Mouse (Mus musculus): ENCODE data around the gene Gm45808. TPM values are rescaled to one million over a fixed set of nuclear protein-coding genes. Genes with fewer than 3 reads are reported as not detected.

Gene Gm45808
- polyA plus RNA-seq, 1 experiment from 2014 or later: not detected

Small RNA genes lying within 50 kb of the gene (microRNA-seq; reads per million reads assigned to microRNA genes)
- gene Gm22133: not detected

Other genes starting within 250 kb of the Gm45808 start
- 1.7 and 12.4 TPM in 2 replicates for gene Cd37, start 247.7 kb downstream of the Gm45808 start, polyA plus RNA-seq (2015; fragmentation: Nextera tagmentation; extraction: Ambion mirVana)
- gene Slc6a16, start 245.7 kb downstream of the Gm45808 start, polyA plus RNA-seq (2015; fragmentation: Nextera tagmentation; extraction: Ambion mirVana): 0.67 and 0.78 TPM in 2 replicates
- gene Slc6a21, start 209.3 kb downstream of the Gm45808 start, polyA plus RNA-seq (2015; fragmentation: Nextera tagmentation; extraction: Ambion mirVana): not detected in 2 replicates
- gene Trpm4, start 153.0 kb downstream of the Gm45808 start, polyA plus RNA-seq (2015; fragmentation: Nextera tagmentation; extraction: Ambion mirVana): 9.4 and 12.0 TPM in 2 replicates
- 0.75 and 0.79 TPM in 2 replicates for gene Hrc, start 151.5 kb downstream of the Gm45808 start, polyA plus RNA-seq (2015; fragmentation: Nextera tagmentation; extraction: Ambion mirVana)
- gene Ppfia3, start 119.8 kb downstream of the Gm45808 start, polyA plus RNA-seq (2015; fragmentation: Nextera tagmentation; extraction: Ambion mirVana): 27.3 and 29.5 TPM in 2 replicates
- gene Lin7b, start 116.2 kb downstream of the Gm45808 start, polyA plus RNA-seq (2015; fragmentation: Nextera tagmentation; extraction: Ambion mirVana): 48.2 and 58.3 TPM in 2 replicates
- gene Snrnp70, start 91.1 kb downstream of the Gm45808 start, polyA plus RNA-seq (2015; fragmentation: Nextera tagmentation; extraction: Ambion mirVana): 166 and 190 TPM in 2 replicates
- gene Kcna7, start 81.2 kb downstream of the Gm45808 start, polyA plus RNA-seq (2015; fragmentation: Nextera tagmentation; extraction: Ambion mirVana): 0.08 and 0.09 TPM in 2 replicates
- 0.91 TPM in 1 of 2 replicates, not detected in the other for gene Ntf5, start 73.1 kb downstream of the Gm45808 start, polyA plus RNA-seq (2015; fragmentation: Nextera tagmentation; extraction: Ambion mirVana)
- 0.24 TPM in 1 of 2 replicates, not detected in the other for gene Lhb, start 66.0 kb downstream of the Gm45808 start, polyA plus RNA-seq (2015; fragmentation: Nextera tagmentation; extraction: Ambion mirVana)
- gene Gys1, start 52.0 kb downstream of the Gm45808 start, polyA plus RNA-seq (2015; fragmentation: Nextera tagmentation; extraction: Ambion mirVana): 21.7 and 24.0 TPM in 2 replicates
- 92.7 and 114 TPM in 2 replicates for gene Ruvbl2, start 48.7 kb downstream of the Gm45808 start, polyA plus RNA-seq (2015; fragmentation: Nextera tagmentation; extraction: Ambion mirVana)
- gene Ftl1, start 26.9 kb downstream of the Gm45808 start, polyA plus RNA-seq (2015; fragmentation: Nextera tagmentation; extraction: Ambion mirVana): 4,883 and 5,335 TPM in 2 replicates
- gene Bax, start 19.9 kb downstream of the Gm45808 start, polyA plus RNA-seq (2015; fragmentation: Nextera tagmentation; extraction: Ambion mirVana): 224 and 236 TPM in 2 replicates
- gene Tulp2, start 4.9 kb downstream of the Gm45808 start, polyA plus RNA-seq (2015; fragmentation: Nextera tagmentation; extraction: Ambion mirVana): 0.15 and 0.59 TPM in 2 replicates
- 4.2 and 4.8 TPM in 2 replicates for gene Dhdh, start 2.0 kb upstream of the Gm45808 start, polyA plus RNA-seq (2015; fragmentation: Nextera tagmentation; extraction: Ambion mirVana)
- gene Nucb1, start 23.6 kb upstream of the Gm45808 start, polyA plus RNA-seq (2015; fragmentation: Nextera tagmentation; extraction: Ambion mirVana): 140 and 158 TPM in 2 replicates
- gene Ppp1r15a, start 39.5 kb upstream of the Gm45808 start, polyA plus RNA-seq (2015; fragmentation: Nextera tagmentation; extraction: Ambion mirVana): 17.8 and 18.4 TPM in 2 replicates
- 4.3 and 4.7 TPM in 2 replicates for gene Plekha4, start 39.5 kb upstream of the Gm45808 start, polyA plus RNA-seq (2015; fragmentation: Nextera tagmentation; extraction: Ambion mirVana)
- 0.93 TPM in 1 of 2 replicates, not detected in the other for gene Hsd17b14, start 68.1 kb upstream of the Gm45808 start, polyA plus RNA-seq (2015; fragmentation: Nextera tagmentation; extraction: Ambion mirVana)
- gene Bcat2, start 83.3 kb upstream of the Gm45808 start, polyA plus RNA-seq (2015; fragmentation: Nextera tagmentation; extraction: Ambion mirVana): 25.4 and 31.9 TPM in 2 replicates
- gene Fgf21, start 128.7 kb upstream of the Gm45808 start, polyA plus RNA-seq (2015; fragmentation: Nextera tagmentation; extraction: Ambion mirVana): 0.17 and 2.3 TPM in 2 replicates
- 0.69 TPM in 1 of 2 replicates, not detected in the other for gene Fut1, start 130.5 kb upstream of the Gm45808 start, polyA plus RNA-seq (2015; fragmentation: Nextera tagmentation; extraction: Ambion mirVana)
- gene Izumo1, start 135.0 kb upstream of the Gm45808 start, polyA plus RNA-seq (2015; fragmentation: Nextera tagmentation; extraction: Ambion mirVana): 0.14 TPM in 1 of 2 replicates, not detected in the other
- gene Rasip1, start 140.7 kb upstream of the Gm45808 start, polyA plus RNA-seq (2015; fragmentation: Nextera tagmentation; extraction: Ambion mirVana): 15.4 and 17.6 TPM in 2 replicates
- 4.5 and 5.6 TPM in 2 replicates for gene Mamstr, start 153.2 kb upstream of the Gm45808 start, polyA plus RNA-seq (2015; fragmentation: Nextera tagmentation; extraction: Ambion mirVana)
- 0.36 and 2.5 TPM in 2 replicates for gene Fut2, start 179.6 kb upstream of the Gm45808 start, polyA plus RNA-seq (2015; fragmentation: Nextera tagmentation; extraction: Ambion mirVana)
- gene Ntn5, start 197.2 kb upstream of the Gm45808 start, polyA plus RNA-seq (2015; fragmentation: Nextera tagmentation; extraction: Ambion mirVana): 1.7 and 1.9 TPM in 2 replicates
- gene Sec1, start 207.6 kb upstream of the Gm45808 start, polyA plus RNA-seq (2015; fragmentation: Nextera tagmentation; extraction: Ambion mirVana): 0.47 and 0.77 TPM in 2 replicates
- gene Car11, start 213.0 kb upstream of the Gm45808 start, polyA plus RNA-seq (2015; fragmentation: Nextera tagmentation; extraction: Ambion mirVana): 57.0 and 71.4 TPM in 2 replicates
- 3.3 and 3.9 TPM in 2 replicates for gene Dbp, start 218.3 kb upstream of the Gm45808 start, polyA plus RNA-seq (2015; fragmentation: Nextera tagmentation; extraction: Ambion mirVana)
- 573 and 682 TPM in 2 replicates for gene Rpl18, start 228.6 kb upstream of the Gm45808 start, polyA plus RNA-seq (2015; fragmentation: Nextera tagmentation; extraction: Ambion mirVana)
- 23.0 and 25.7 TPM in 2 replicates for gene Sphk2, start 231.2 kb upstream of the Gm45808 start, polyA plus RNA-seq (2015; fragmentation: Nextera tagmentation; extraction: Ambion mirVana)
- gene Fam83e, start 234.4 kb upstream of the Gm45808 start, polyA plus RNA-seq (2015; fragmentation: Nextera tagmentation; extraction: Ambion mirVana): 0.50 and 1.5 TPM in 2 replicates
- not detected in 2 replicates for gene Spaca4, start 239.0 kb upstream of the Gm45808 start, polyA plus RNA-seq (2015; fragmentation: Nextera tagmentation; extraction: Ambion mirVana)

Data from neural tube, embryonic 15.5 days (tissue).